Mouse (Mus musculus) right cerebral cortex, postnatal 10 days (tissue): ENCODE measurements around the gene Ldb3.

ENCODE experiments used
- DNase-seq, 2 experiments: peaks; one replicate each; pipeline ENCODE4 v3.0.0; 2021; ENCODE audit warnings: low spot score in 2 of 2

The Ldb3 gene

DNA sequence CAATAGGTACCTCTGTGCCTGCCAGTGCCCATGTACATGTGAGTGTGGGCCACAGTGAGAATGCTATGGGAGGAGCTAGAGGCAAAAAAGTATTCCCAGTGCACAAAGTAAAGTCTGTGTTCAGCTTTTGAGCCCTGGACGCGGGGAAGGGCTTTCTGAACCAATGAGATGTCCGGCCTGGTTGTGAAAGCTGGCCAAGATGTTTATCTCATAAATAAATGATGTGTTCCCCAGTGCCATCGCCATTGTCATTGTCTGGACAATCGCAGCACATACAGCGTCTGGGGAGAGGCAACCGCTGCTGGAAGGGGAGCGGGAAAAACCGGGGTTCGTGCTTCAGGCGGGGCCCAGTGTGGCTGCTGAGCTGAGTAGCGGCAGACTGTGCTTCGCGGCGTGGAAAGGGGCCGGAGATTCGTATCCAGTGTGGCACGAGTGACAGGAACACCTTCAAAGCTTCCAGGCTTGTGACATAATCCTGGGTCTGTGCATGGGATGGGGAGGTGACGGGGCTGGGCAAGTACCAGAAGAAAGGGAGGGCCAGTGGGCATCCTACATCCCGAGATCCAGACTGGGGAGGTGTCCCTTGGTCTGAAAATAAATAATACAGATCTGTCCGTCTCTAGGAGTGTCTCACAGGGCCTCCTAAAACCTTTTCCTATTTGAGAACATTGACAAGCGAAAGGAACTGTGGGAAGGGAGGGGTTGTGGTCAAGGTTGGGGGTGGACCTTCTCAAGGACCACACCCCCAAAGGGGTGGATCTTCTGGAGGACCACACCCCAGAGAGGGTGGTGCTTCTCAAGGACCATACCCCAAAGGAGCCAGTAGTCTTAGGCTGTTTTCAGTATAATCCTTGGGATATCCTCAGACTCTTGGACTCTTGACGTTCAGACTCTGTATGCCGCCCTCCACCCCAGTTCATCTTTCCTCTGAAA is 2.5 kb upstream of the Ldb3 start:
- DNase-seq, result no peak

DNA sequence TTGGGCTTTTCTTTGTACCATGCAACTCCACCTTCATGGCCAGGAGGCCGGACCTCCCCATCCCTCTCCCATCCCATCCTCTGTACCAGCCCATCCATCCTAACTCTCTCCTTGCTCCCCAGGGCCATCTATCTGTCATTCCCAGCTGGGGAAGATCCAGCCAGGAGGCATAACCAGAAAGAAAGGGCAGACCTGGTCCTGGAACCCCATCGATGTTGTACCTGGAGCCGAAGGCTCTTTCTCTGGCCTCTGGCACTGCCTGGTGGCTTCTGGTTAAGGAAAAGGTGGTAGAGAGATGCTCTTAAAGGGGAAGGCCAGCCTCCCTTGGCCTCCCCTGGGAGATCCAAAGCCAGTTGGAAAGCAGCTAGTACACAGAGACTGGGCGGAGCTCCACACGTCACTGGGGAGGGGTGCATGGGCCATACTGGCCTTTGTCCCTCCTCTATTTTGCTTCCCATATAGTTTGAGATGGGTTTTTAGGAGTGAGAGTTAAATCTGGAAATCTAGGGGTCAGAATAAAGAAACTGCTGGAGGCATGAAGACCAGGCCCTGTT is 1.6 kb upstream of the Ldb3 start:
- no peak for DNase-seq

DNA sequence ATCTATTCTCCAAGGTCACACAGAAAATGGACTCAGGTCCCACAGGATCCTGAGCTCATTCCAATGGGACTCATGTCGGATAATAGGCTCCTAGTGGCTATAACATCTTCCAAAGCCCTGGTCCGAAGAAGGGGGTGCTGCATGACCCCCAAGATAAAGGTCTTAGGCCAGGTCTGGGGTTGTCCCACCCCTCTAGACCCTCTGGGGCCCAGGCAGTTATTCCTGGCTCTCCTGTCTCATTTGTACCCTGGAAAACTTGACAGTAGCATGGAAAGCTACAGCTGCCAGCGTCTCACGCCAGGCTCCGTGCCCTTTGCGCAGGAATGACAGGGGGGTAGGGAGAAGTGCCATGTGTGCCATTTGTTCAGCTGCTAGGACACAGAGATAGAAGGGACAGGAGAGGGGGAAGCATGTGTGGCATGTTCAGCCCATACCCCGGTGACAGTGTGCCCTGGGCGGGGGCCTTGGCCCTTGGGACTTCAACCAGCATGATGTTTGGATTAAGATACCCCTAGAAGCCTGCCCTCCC is 767 bp upstream of the Ldb3 start:
- DNase-seq, result no peak

DNA sequence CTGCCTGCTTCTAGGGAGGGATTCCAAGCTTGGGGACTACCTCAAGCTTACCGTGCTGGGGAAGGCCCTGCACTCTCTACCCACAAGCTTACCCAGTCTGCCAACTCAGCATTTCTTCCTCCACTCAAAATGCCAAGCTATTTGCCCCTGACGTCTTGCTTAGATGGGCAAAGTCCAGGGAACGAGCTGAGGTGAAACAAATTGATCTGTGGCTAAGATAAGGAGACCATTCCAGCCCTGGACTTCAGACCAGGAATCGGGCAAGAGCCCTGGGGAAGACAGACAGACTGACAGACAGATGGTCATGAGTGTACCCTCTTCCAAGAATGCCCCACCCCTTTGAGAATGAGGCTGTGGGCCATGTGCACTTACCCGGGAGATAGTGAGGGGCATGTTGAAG is 477 bp downstream of the Ldb3 start:
- DNase-seq, result no peak

DNA sequence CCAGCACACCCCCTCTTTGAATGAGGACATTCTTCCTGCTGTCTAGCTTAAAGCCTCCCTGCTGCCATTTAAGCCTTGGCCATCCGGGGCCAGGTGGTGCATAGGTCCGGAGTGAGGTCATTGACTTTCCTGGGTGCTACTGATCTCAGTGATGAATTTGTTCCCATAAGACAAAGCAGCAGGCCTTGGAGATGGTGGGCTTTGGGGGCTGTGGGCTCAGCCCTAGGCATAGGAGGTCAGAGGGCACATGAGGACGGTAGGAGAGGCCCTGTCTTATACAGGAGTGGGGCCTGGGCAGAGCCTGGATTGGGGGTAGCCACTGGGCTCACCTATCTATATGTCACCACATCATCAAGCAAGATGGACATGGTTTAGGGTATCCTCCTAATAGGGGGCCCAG is 1.6 kb downstream of the Ldb3 start:
- no peak for DNase-seq

DNA sequence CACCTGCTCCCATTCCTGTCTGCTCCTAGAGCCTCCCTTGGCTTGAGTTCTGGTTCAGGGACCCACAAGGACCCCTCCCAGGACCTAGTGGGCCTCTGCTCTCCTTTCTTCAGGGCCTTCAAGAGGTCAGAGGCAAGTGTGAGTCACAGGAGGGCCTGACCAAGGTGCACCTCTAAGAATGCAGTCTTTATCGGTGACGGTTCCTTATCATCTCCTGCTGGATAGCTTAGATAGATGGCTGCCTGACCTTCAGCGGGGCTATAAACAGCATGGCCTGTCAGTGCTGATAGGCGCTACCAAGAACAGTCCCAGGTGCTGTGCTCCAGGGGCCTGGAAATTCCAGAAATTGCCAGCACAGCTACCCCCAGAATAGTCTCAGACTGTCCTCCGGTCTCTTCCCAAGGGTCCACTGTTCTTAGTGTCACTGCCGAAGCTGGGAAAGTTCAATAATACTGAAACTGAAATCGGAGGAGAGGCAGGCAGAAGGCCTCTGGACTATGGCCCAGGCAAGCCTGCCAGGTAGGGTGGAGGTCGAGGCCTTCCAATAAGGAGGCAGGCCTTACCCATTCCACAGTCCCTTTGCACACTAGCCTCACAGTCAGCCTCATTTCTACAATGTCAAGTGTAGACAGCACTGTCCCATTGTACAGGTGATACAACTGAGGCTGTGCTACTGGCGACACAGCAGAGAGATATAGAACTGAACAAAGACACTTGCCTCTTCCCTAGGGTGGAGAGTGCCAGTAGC is 3.0 kb downstream of the Ldb3 start:
- no peak for DNase-seq

DNA sequence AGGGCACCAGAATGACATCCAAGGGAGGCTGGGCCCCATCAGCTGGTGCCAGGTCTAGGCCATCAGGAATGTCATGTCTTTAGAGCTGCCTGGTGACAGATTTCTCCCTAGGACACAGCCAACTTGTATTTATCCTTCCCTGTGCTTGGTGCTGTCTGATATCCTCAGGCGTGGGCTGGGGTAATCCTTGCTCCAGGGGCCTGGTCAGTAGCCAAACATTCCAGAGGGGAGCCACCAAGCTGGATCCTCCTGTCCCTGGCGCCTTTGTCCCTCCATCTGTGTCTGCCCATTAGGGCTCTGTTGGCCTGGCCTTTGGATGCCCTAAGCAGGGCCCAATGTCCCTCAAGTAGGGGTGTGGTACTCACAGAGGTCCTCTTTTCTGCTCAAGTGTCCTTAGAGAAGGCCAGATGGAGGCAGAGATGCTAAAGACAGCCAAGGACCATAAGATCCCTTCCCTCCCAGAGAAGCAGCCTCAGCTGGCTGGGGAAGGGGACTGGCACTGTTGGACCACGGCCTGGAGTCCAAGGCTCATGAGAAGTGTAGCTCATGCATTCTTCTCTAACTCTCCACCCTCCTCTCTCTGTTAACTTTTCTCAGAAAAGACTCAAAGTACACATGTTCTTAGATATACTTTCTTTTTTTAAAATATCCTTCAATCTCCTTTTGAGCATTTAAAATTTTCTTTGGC is 5.6 kb downstream of the Ldb3 start:
- no peak for DNase-seq

DNA sequence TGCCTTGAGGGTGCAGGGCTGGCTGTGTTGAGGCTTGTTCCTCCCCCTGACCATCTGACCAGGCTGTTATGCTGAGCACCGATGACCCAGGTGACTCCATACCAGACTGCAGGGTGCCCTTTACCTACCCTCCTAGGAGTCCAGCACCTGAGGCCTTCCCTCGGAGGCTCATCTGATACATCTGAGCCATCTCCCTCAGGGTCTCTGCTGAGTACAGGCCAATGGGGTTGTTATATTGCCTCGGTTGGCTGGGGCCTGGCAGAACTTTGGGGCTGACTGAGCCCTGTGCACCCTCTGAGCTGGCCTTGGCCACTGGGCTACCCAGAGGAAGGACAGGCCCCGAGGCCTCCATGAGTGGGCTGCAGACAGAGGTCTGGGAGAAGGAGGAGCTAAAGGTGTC is 11.6 kb downstream of the Ldb3 start:
- no peak for DNase-seq

DNA sequence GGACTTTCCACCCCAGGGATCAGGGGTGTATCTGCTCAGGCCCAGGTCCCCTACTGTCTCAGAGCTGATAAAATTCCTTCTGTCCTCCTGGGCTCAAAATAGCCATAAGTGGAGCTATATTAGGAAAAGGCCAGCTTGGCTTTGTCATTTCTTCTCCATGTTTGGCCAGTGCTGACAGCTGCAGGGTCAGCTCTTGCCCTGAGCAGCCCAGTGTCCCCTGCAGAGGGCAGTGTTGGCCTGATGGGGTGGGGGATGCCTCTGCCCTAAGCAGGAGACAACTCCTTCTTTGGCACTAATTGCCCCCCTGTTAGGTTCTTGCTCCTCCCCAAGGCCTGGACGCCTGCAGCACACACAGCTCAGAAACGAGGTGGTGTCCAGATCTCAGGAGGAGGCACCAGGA is 14.4 kb downstream of the Ldb3 start:
- DNase-seq, result no peak

DNA sequence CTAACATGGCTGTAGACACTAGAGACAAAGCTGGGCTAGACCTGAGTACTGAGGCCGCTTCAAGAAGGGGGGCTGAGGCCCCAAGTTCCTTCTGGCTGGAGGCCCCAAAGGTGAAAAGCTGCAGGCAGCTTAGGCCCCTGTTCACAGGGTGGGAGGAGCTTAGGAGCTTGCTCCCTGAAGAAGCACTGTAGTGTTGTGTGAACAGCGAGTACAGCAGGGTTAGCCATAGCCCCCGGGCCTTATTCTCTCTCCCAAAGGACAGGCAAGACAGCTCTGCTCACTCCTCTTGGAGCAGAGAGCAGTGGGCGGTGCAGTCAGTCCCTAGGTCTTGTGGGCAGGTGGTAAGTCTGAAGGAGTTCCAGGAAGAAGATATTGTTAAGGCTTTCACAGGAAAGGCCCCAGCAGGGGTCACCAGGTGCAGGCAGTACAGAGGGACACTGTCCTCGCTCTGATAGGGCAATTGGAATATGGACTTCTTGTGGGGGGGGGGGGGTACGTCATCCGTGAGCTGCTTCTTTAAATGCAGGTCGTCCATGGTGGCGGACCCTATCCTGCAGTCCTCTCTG is 15.1 kb downstream of the Ldb3 start:
- no peak for DNase-seq

DNA sequence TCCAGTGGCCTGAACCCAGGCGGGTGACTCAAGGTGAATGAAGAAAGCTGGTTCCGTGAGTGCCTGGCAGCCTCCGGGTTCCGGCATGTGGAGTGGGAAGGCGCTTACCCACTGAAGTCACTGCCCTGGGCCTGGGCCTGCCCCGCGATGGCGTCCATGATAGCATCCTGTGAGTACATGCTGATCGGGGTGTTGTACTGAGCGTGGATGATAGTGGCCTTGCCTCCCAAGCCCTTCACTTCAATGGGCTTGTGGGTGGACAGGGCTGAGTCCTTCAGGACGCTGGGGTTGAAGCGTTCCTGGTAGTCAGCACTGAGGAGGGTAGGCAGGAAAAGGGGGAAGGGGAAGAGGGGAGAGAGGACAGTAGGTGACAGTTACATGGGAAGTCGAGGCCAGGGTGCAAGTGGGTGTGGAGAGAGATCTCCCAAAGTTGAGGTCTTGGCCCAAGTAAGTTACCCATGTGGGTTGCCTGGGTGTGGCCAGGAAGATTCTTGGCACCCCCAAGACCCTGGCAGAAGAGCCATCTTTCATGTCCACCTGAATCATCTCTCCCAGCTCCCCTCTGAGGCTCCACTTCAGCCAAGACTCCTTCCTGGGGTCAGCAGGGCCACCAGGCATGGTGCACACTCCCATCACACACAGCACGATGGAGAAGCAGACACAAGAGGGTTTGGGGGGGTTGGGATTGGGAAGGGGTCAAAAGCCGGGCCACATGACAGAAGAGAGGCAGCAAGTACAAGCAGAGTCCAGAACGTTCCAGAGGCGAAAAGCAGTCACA is 16.7 kb downstream of the Ldb3 start:
- no peak for DNase-seq

DNA sequence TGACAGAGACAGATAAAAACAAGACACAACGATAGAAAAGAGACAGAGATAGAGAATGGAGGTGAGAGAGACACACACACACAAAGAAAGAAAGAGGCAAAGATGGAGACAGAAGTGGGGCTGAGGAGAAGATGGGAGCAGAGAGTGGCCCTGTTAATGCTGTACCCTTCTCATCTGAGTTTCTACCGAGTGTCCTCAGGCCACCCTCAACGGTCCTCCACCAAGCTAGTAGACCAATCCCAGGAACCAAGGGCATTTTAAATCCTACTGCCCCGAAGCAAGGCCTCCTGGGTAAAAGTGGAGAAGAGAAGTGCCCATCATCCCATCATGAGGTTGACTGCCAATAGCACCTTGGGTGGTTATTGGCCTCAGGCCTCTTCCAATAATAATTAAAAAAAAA is 17.6 kb downstream of the Ldb3 start:
- no peak for DNase-seq

DNA sequence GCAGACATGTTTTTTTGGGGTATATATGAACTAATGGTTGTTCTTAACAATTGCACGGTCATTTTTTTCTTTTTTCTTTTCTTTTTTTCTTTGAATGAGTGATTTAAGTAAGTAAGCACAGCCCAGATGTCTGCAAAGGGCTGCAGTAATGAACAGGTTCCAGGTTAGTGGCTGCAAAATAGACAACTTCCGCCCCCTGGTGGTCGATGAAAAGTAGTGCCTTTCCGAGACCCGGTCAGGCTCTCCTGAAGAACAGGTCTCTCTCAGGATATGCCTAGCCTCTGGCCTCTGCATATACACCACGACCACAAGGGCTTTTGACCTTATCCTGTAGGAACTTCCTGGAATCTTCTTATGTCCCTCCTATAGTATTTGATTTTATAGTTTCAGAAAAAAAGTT is 18.2 kb downstream of the Ldb3 start:
- DNase-seq, result peak; percentile 75 to 90

DNA sequence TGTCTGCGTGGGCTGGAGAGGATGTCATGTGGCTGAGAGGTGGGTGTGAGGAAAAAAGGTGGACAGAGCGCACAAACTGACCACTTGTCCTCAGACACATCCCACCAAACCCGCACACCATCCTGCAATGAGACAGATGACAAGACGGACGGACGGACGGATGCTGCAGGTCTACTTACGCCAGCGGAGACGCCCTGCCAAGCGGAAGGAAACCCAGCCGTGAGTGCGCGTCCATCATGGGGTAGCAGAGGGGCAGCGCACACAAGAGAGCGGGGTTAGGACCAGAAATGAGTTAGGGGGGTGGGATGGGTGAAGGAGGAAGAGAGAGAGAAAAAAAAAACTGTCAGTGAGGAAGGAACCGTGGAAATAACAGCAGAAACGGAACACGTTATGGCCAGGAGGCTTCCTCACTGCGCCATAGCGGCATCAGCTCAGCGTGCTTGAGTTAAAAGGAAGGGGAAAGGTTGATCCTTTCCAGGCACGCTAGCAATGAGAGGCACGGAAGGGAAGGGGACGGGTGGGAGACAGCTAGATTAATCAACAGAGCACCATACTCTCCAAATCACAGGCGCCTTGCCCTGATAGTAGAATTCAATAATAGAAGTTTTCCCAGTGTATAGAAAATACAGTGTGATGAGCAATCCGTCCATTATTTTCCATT is 18.8 kb downstream of the Ldb3 start:
- no peak for DNase-seq

DNA sequence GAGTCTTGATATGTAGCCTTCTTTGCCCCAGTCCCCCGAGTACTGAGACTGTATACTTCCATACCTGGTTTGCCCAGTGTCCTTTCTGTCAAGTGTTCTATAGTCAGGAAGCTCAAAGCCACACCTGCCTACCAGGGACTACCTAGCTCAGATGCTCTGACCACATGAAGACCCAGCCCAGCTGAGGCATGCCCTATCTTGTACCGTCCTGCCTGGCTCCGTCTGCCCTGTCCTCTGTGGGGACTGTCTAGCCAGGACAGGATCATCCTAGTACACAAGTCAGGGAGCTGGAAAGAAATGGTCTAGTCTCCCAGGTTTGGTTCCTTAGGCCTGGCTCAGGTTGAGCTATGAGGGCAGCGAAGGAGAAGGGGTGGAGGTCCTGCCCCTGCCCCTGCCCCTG is 19.9 kb downstream of the Ldb3 start:
- no peak for DNase-seq

DNA sequence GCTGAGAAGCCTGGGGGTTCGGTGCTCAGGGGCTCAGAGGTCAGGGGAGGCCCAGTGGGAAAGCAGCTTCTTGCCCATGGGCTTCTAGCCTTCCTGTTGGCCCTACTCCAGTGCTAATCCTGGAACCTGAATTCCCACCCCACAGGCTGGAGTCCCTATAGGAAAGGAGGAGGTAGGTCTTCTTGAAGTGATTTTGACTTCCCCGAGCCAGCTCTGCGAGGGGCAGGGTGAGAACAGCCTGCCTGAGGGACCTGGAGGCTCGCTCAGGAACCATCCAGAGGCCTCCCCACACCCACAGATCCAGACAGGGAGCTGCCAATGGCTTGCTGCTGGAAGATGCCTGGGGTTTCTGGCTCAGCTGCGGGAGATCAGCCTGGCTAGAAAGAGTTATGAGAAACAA is 20.8 kb downstream of the Ldb3 start:
- DNase-seq, result no peak

DNA sequence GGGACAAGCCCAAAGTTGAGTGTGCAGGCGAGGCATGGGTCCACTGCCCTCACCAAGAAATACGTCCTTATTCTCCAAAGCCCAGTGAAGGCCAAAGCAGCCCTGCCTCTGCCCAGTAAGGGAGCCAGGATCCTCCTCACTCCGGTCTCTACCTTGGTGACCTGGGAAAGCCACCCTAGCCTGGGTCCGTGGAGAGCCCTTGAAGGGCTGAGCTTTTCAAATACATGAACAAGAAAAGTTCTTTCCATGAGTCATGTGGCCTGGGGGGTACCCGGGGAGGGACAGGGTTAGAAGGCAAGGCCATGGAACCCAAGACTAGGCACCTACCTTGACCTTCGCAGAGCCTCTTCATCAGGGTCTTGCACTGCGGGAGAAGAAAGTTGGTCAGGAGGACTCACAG is 22.0 kb downstream of the Ldb3 start:
- no peak for DNase-seq

DNA sequence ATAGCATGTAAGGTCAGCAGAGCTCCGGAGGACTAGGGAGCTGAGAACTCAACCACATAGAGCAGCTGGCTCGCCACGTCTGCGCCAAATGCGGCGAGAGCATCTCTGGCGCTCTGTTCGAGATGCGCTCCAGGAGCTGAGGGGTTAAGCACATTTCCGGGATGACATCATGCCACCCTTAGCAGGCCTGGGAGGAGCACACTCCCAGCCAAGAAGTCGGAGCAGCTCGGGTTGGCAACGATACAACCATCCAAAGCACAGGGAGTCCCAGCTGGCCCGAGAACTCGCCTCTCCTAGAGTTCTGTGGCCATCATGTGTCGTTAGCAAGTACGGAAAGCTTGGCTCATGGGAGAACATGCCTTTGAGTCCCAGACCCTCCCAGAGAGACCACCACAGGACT is 22.8 kb downstream of the Ldb3 start:
- DNase-seq, result peak; percentile 53 to 54

DNA sequence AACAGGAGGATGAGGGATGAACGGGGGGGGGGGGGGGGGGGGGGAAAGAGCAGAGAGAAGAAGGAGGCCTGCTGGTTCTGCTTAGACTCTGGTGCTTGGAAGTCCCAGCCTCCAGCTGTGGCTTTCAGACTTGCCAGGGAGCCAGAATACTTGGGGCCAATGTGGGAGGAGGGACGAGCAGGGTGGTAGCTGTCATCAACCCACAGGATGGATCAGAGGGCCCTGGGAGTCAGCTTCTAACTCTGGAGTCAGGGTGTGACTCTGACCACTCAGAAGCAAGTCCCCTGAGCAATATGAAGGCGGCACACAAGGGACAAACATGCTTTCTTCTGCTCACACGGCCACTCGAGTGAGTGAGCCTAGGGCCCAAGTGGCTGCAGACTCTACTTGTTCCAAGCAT is 23.8 kb downstream of the Ldb3 start:
- DNase-seq, result no peak

DNA sequence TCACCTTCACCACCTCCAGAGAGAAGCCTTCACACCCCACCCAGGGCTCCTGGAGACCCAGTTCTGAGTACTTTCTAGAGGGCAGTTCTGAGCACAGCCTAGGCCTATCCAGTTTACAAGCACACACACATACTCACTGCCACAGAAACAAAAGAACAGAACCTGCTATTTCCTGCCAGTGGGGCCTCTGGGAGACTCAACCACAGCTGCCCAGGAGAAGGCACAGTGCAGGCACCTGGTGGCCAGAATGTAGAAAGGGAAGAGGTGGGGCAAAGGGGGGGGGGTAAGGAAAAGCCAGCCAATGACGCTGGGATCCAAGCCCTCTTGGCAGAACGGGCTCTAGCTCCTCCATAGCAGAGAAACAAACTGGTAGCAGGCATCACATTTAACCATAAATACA is 26.1 kb downstream of the Ldb3 start:
- DNase-seq, result no peak
